Mouse (Mus musculus) megakaryocyte, embryonic 14.5 days (primary cell): ENCODE data around the gene Ikzf3.

Experiments used
- FLI1 ChIP-seq: IDR thresholded peaks from 2 replicates; pipeline ENCODE4 v1.6.1; 2012; ENCODE audit warnings: low read length, inconsistent platforms, mixed read lengths
- GATA1 ChIP-seq: IDR thresholded peaks from 3 replicates; pipeline ENCODE4 v1.6.1; 2012; ENCODE audit warnings: mixed read lengths, low read length, inconsistent platforms, borderline replicate concordance

DNA sequence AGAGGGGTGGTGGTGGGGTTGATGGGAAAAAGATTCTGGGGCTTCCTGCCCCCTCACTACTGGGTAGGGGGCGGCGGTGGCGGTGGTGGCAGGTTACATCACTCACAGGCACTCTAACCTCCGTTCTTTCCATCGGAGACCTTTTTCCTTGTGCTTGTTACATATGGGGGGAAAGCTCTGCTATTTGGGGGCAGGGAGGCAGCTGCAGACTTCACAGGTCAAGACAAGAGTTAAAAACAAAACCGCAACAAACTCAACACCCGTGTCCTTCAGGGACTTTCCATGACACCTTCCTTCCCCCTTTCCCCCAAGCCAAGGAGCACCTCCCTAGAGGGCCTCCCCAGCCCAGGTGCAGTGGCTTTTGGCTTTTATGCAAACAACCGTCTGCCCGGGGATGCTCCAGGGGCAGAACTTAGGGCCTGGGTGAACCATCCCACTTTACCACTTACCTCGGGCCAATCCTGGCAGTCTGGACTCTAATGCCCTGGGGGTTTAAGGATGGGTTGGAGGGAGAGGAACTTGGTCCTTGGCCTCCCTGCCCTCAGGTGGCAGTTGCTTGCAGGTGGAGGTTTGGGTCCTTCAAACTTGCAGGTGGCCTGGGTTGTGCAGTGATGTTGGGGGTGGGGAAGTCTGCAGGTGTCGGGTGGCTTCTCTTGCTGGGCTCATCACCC lies 86.6 kb downstream of the Ikzf3 start:
- TF ChIP-seq FLI1 (no peak), GATA1 (no peak)
